Mouse (Mus musculus) lung, postnatal 0 days (tissue): ENCODE measurements around the gene Ptrh1. TPM values are rescaled to one million over a fixed set of nuclear protein-coding genes. Genes with fewer than 3 reads are reported as not detected.

Experiments used
- ATAC-seq: fragments of 200-750 bp; cut with Nextera tagmentation; 2 replicates; pipeline ENCODE4 v1.8.0; 2017; ENCODE audit warnings: moderate library complexity
- DNase-seq: peaks from one replicate; pipeline ENCODE4 v3.0.0-alpha.2; 2016; ENCODE audit warnings: low spot score
- H3K27ac ChIP-seq: fragments of 300-500 bp; sonication (generic); 2 replicates; pipeline ENCODE4 v1.5.1; 2014; ENCODE audit warnings: antibody characterized with exemption, mild to moderate bottlenecking, low read length, mixed read lengths
- H3K27me3 ChIP-seq: fragments of 300-500 bp; sonication (generic); replicated peaks from 2 replicates; pipeline ENCODE4 v1.6.1; 2014; ENCODE audit warnings: low read length, mixed read lengths; ENCODE audit not compliant: insufficient read depth
- H3K36me3 ChIP-seq: fragments of 300-500 bp; sonication (generic); 2 replicates; pipeline ENCODE4 v1.6.1; 2014; ENCODE audit warnings: low read length, mixed read lengths; ENCODE audit not compliant: insufficient read depth
- H3K4me1 ChIP-seq: fragments of 300-500 bp; sonication (generic); 2 replicates; pipeline ENCODE4 v1.6.1; 2014; ENCODE audit warnings: antibody characterized with exemption, low read depth, low read length, mixed read lengths; ENCODE audit not compliant: insufficient read depth
- H3K4me2 ChIP-seq: fragments of 300-500 bp; sonication (generic); replicated peaks from 2 replicates; pipeline ENCODE4 v1.6.1; 2014; ENCODE audit warnings: low read depth, mild to moderate bottlenecking, low read length, moderate library complexity, mixed read lengths
- H3K4me3 ChIP-seq: fragments of 300-500 bp; sonication (generic); 2 replicates; pipeline ENCODE4 v1.5.1; 2014; ENCODE audit warnings: low read depth, low read length
- H3K9ac ChIP-seq: fragments of 300-500 bp; sonication (generic); replicated peaks from 2 replicates; pipeline ENCODE4 v1.6.1; 2014; ENCODE audit warnings: low read depth, mild to moderate bottlenecking
- H3K9me3 ChIP-seq: fragments of 300-500 bp; sonication (generic); 2 replicates; pipeline ENCODE4 v1.6.1; 2016; ENCODE audit warnings: low read length, mixed read lengths
- CTCF ChIP-seq: IDR thresholded peaks from 2 replicates; pipeline ENCODE4 v1.5.1; 2016; ENCODE audit warnings: antibody characterized with exemption, mild to moderate bottlenecking
- EP300 ChIP-seq: IDR thresholded peaks from 2 replicates; pipeline ENCODE4 v1.6.1; 2016; ENCODE audit warnings: antibody characterized with exemption, mild to moderate bottlenecking, control low read depth
- WGBS: fragments of 180-500 bp; shearing (Covaris S2); extraction: QIAGEN DNeasy Blood & Tissue Kit; methylation state at CpG from one replicate; pipeline ENCODE4 v1.1.7; 2014; 5-methylcytosine and 5-hydroxymethylcytosine counted together
- polyA plus RNA-seq: library from polyadenylated mRNA; unstranded; fragments of >200 nt; fragmentation: Nextera tagmentation; extraction: Ambion mirVana; gene quantifications from 2 replicates; pipeline ENCODE4 v1.2.1, GENCODE M21; 2015

Ptrh1 gene
- polyA plus RNA-seq, 1 experiment from 2014 or later: 3.3 TPM

- 32% methylated on average over 31 of the region's 31 CpGs for WGBS
- peak overlapping the region; percentile 24 for H3K4me3 ChIP-seq
- no peaks in the 10 kb centered on the region for H3K27me3 ChIP-seq
- no peaks in the 10 kb centered on the region for H3K9me3 ChIP-seq
- no peak overlapping the region for H3K9ac ChIP-seq
- ATAC-seq (peak; percentile 92), DNase-seq (peak; percentile 85)
- peak overlapping the region; percentile 48 for H3K4me2 ChIP-seq
- TF ChIP-seq CTCF (no peak), EP300 (no peak)
- H3K4me1 ChIP-seq: no peaks in the 10 kb centered on the region
- peaks cover 12% of the 10 kb centered on the region; the same call in 1 of the 2 replicates for H3K36me3 ChIP-seq
- H3K27ac ChIP-seq: no peak overlapping the region; the same call in 1 of the 2 replicates
These were observed 24.5 kb upstream of the Ptrh1 start for GRCm38 (mm10) chr2:32750887-32751664.

GRCm38 (mm10) chr2:32751665-32752033, 23.9 kb upstream of the Ptrh1 start:
- Histone ChIP-seq H3K9me3 (no peaks in the 10 kb centered on the region), H3K4me3 (peak overlapping the region; percentile 24), H3K36me3 (peaks cover 12% of the 10 kb centered on the region; the same call in 1 of the 2 replicates), H3K9ac (no peak overlapping the region), H3K27ac (no peak overlapping the region; the same call in 1 of the 2 replicates), H3K4me2 (peak overlapping the region; percentile 48), H3K4me1 (no peaks in the 10 kb centered on the region), H3K27me3 (no peaks in the 10 kb centered on the region)
- DNase-seq: no peak
- peak; percentile 34 for ATAC-seq
- TF ChIP-seq EP300: no peak
- no peak for TF ChIP-seq CTCF
- 42% methylated on average over 8 of the region's 10 CpGs for WGBS

GRCm38 (mm10) chr2:32752181-32752580, 23.4 kb upstream of the Ptrh1 start:
- Histone ChIP-seq H3K9me3 (no peaks in the 10 kb centered on the region), H3K4me2 (peak overlapping the region; percentile 48), H3K4me3 (peak overlapping the region; percentile 24; the same call in 1 of the 2 replicates), H3K36me3 (peaks cover 12% of the 10 kb centered on the region; the same call in 1 of the 2 replicates), H3K27me3 (no peaks in the 10 kb centered on the region), H3K4me1 (no peaks in the 10 kb centered on the region), H3K27ac (no peak overlapping the region), H3K9ac (no peak overlapping the region)
- peak; percentile 32 for ATAC-seq
- 66% methylated on average over 10 of the region's 10 CpGs for WGBS
- peak; percentile 78 for DNase-seq
- no peak for TF ChIP-seq EP300
- TF ChIP-seq CTCF: peak; percentile 63

GRCm38 (mm10) chr2:32756674-32757055, 18.9 kb upstream of the Ptrh1 start:
- H3K27me3 ChIP-seq: no peaks in the 10 kb centered on the region
- peaks cover 7% of the 10 kb centered on the region; the same call in 1 of the 2 replicates for H3K36me3 ChIP-seq
- ATAC-seq (peak; percentile 15), DNase-seq (no peak)
- H3K9me3 ChIP-seq: no peaks in the 10 kb centered on the region
- no peak overlapping the region for H3K4me3 ChIP-seq
- H3K27ac ChIP-seq: no peak overlapping the region
- no peak for TF ChIP-seq EP300
- TF ChIP-seq CTCF: no peak
- WGBS: 34% methylated on average over 6 of the region's 6 CpGs
- no peak overlapping the region for H3K9ac ChIP-seq
- H3K4me2 ChIP-seq: no peak overlapping the region
- no peaks in the 10 kb centered on the region for H3K4me1 ChIP-seq

GRCm38 (mm10) chr2:32757056-32757845, 18.3 kb upstream of the Ptrh1 start, which contains the start of gene Tor2a:
TSS of gene Tor2a (plus strand) at chr2:32757234.
- H3K4me3 ChIP-seq: peak within 1 kb of the TSS; percentile 58
- peak; percentile 99 for DNase-seq
- H3K36me3 ChIP-seq: peaks cover 11% of the 10 kb centered on the region; the same call in 1 of the 2 replicates
- under 1% methylated on average over 54 of the region's 66 CpGs for WGBS
- peak within 1 kb of the TSS; percentile 92 for H3K27ac ChIP-seq
- peak within 1 kb of the TSS; percentile 78 for H3K4me2 ChIP-seq
- TF ChIP-seq EP300: no peak
- peak; percentile 95 for TF ChIP-seq CTCF
- no peaks in the 10 kb centered on the region for H3K4me1 ChIP-seq
- H3K27me3 ChIP-seq: no peaks in the 10 kb centered on the region
- peak; percentile 97 for ATAC-seq
- H3K9ac ChIP-seq: peak within 1 kb of the TSS; percentile 71
- H3K9me3 ChIP-seq: no peaks in the 10 kb centered on the region

- Histone ChIP-seq H3K9me3 (no peaks in the 10 kb centered on the region), H3K4me2 (no peak overlapping the region), H3K4me3 (no peak overlapping the region), H3K4me1 (no peaks in the 10 kb centered on the region), H3K36me3 (peaks cover 9% of the 10 kb centered on the region; the same call in 1 of the 2 replicates), H3K9ac (no peak overlapping the region), H3K27ac (no peak overlapping the region), H3K27me3 (no peaks in the 10 kb centered on the region)
- TF ChIP-seq CTCF: no peak
- no peak for TF ChIP-seq EP300
- ATAC-seq: no peak
- no peak for DNase-seq
- WGBS: 69% methylated on average over 8 of the region's 8 CpGs
These were observed 17.1 kb upstream of the Ptrh1 start for GRCm38 (mm10) chr2:32758503-32758902.
